Mouse (Mus musculus): ENCODE measurements around the gene Jun. TPM values are rescaled to one million over a fixed set of nuclear protein-coding genes. Genes with fewer than 3 reads are reported as not detected.

Jun gene
- polyA plus RNA-seq, 1 experiment from 2014 or later = 77.6 TPM

DNA sequence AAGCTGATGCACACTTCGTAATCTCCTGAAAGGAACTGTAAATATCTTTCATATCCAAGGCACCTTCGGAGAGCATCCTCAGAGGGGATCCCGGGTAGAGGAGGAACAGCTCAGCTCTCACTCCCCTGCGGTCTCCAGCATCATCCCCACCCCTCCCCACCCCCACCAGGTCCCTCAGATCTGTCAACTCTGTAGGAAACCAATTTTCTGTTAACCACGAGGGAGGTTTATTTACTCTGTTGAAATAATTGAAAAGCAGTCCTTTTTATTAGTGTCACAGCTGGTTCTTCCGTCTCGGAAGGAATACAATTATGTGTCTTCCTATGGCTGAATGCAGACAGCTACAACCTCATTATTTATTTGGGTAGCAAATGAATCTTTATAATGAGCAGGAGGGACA, 33.8 kb downstream of the Jun start:
- Histone ChIP-seq H3K36me3 (no peaks in the 10 kb centered on the region), H3K27ac (replicated peaks) (no peak overlapping the region), H3K9ac (no peak overlapping the region), H3K27me3 (no peaks in the 10 kb centered on the region), H3K4me2 (no peak overlapping the region), H3K4me1 (replicated peaks) (peaks cover 4% of the 10 kb centered on the region; the same call in 1 of the 2 replicates), H3K9me3 (no peaks in the 10 kb centered on the region), H3K4me3 (no peak overlapping the region)
- 30% methylated on average over 7 of the region's 7 CpGs for WGBS
- peak; percentile 23; the same call in 1 of the 2 replicates for ATAC-seq (ENCODE audit: low read depth)

DNA sequence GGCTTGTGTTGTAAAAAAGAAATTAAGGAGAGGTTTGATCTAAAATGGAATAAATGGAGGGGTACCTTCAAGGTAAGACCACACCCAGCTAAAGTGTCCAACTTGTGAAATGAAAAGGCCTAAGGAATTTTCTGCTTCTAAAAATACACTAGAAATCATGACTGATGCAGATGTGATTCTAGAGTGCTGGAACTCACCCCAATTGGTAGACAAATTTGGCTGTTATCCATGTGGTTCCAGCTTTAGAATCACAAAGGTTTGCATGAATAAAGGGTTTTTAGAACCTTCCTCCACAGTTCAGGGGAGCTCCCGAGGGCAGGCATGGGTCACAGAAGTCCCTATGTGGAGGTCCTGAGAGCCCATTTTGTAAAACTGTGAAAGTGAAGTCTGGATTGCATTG, 39.3 kb downstream of the Jun start:
- Histone ChIP-seq H3K27ac (replicated peaks) (no peak overlapping the region), H3K9ac (no peak overlapping the region), H3K4me1 (replicated peaks) (no peaks in the 10 kb centered on the region; the same call in 1 of the 2 replicates), H3K9me3 (no peaks in the 10 kb centered on the region), H3K27me3 (no peaks in the 10 kb centered on the region), H3K4me2 (no peak overlapping the region), H3K36me3 (no peaks in the 10 kb centered on the region), H3K4me3 (no peak overlapping the region)
- no peak for ATAC-seq (ENCODE audit: low read depth)
- 81% methylated on average over 1 of the region's 1 CpGs for WGBS

GRCm38 (mm10) chr4:95012256-95012655, 39.8 kb downstream of the Jun start:
- ATAC-seq (ENCODE audit: low read depth) = no peak
- Histone ChIP-seq H3K9me3 (no peaks in the 10 kb centered on the region), H3K4me1 (replicated peaks) (no peaks in the 10 kb centered on the region; the same call in 1 of the 2 replicates), H3K27me3 (no peaks in the 10 kb centered on the region), H3K4me3 (no peak overlapping the region), H3K36me3 (no peaks in the 10 kb centered on the region), H3K4me2 (no peak overlapping the region), H3K9ac (no peak overlapping the region), H3K27ac (replicated peaks) (no peak overlapping the region)

GRCm38 (mm10) chr4:95008175-95009057, 43.6 kb downstream of the Jun start:
- Histone ChIP-seq H3K9ac (no peak overlapping the region), H3K4me1 (replicated peaks) (no peaks in the 10 kb centered on the region; the same call in 1 of the 2 replicates), H3K9me3 (no peaks in the 10 kb centered on the region), H3K27ac (replicated peaks) (no peak overlapping the region), H3K27me3 (no peaks in the 10 kb centered on the region), H3K36me3 (no peaks in the 10 kb centered on the region), H3K4me3 (no peak overlapping the region), H3K4me2 (no peak overlapping the region)
- ATAC-seq (ENCODE audit: low read depth) = peak; percentile 87
- 44% methylated on average over 13 of the region's 13 CpGs for WGBS

DNA sequence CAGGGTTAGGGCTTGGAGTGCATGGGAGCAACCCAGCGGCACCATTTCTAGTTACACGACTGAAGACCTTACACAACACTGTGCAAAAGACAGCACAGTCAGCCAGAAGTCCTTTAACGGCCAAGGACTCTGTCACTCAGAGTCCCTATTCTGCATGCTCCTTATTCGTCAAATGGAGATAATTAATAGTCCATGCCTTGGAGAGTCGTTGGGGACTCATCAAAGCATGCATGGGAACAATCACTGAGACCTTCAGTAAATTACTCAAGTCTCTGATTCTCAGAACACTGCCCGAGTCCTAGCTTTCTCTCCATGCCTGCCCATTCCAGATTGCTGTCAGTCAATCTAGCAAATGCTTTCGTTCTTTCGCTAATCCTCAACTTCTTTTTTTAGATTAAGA, 44.3 kb downstream of the Jun start:
- Histone ChIP-seq H3K27ac (replicated peaks) (no peak overlapping the region), H3K4me1 (replicated peaks) (no peaks in the 10 kb centered on the region; the same call in 1 of the 2 replicates), H3K4me2 (no peak overlapping the region), H3K27me3 (no peaks in the 10 kb centered on the region), H3K9me3 (no peaks in the 10 kb centered on the region), H3K4me3 (no peak overlapping the region), H3K9ac (no peak overlapping the region), H3K36me3 (no peaks in the 10 kb centered on the region)
- WGBS = 44% methylated on average over 8 of the region's 8 CpGs
- peak; percentile 40; the same call in 1 of the 2 replicates for ATAC-seq (ENCODE audit: low read depth)

GRCm38 (mm10) chr4:95005251-95005830, 46.7 kb downstream of the Jun start:
- 69% methylated on average over 6 of the region's 6 CpGs for WGBS
- Histone ChIP-seq H3K36me3 (no peaks in the 10 kb centered on the region), H3K4me3 (no peak overlapping the region), H3K4me2 (no peak overlapping the region), H3K27ac (replicated peaks) (no peak overlapping the region), H3K9me3 (no peaks in the 10 kb centered on the region), H3K4me1 (replicated peaks) (no peaks in the 10 kb centered on the region; the same call in 1 of the 2 replicates), H3K9ac (no peak overlapping the region), H3K27me3 (no peaks in the 10 kb centered on the region)
- no peak for ATAC-seq (ENCODE audit: low read depth)

GRCm38 (mm10) chr4:95001043-95001775, 50.8 kb downstream of the Jun start:
- H3K4me2 ChIP-seq = no peak overlapping the region
- H3K9ac ChIP-seq = no peak overlapping the region
- H3K36me3 ChIP-seq = no peaks in the 10 kb centered on the region
- no peaks in the 10 kb centered on the region for H3K27me3 ChIP-seq
- no peak for ATAC-seq (ENCODE audit: low read depth)
- H3K4me3 ChIP-seq = no peak overlapping the region
- H3K27ac ChIP-seq (replicated peaks) = no peak overlapping the region
- H3K9me3 ChIP-seq = no peaks in the 10 kb centered on the region
- no peaks in the 10 kb centered on the region for H3K4me1 ChIP-seq (replicated peaks)
- 70% methylated on average over 6 of the region's 6 CpGs for WGBS

DNA sequence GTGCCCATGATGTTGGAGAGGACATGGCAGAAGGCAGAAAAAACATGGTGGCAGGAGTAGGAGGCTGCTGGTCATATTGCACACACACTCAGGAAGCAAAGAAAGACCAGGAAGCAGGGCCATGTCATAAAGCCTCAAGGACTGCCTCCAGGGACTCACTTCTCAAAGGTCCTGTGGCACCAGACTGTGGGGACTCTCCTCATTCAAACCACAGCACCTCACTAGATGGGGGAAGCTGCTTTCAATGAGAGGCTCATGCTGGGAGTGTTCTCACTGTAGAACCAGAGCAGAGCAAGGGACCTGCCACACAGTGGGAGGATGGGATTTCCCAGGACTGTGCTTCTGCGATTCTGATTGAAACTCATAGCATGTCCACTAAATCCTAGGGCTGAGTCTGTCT, 51.9 kb downstream of the Jun start:
- 73% methylated on average over 1 of the region's 1 CpGs for WGBS
- Histone ChIP-seq H3K9me3 (no peaks in the 10 kb centered on the region), H3K27me3 (no peaks in the 10 kb centered on the region), H3K36me3 (no peaks in the 10 kb centered on the region), H3K9ac (no peak overlapping the region), H3K4me2 (no peak overlapping the region), H3K4me3 (no peak overlapping the region), H3K27ac (replicated peaks) (no peak overlapping the region), H3K4me1 (replicated peaks) (no peaks in the 10 kb centered on the region)
- no peak for ATAC-seq (ENCODE audit: low read depth)

DNA sequence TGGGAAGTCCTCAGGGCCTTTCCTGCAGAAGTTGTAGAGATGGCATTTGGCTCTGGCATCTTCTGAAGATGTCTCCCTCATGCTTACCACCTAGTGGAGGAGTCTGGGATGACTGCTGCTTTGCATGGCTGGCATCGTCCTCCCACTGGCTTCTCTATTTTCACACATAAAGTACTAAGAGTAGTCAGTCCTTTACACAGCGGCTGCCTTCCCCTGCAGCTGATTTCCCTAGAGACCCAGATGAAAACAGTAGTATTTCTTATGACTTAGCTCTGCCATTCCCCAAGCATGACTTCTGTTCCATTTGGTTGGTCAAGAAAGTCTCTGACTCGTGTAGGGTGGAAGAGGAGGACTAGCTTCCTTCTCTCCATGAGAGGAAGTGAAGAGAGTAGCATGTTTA, 52.8 kb downstream of the Jun start:
- ATAC-seq (ENCODE audit: low read depth) = no peak
- Histone ChIP-seq H3K27ac (replicated peaks) (no peak overlapping the region), H3K4me3 (no peak overlapping the region), H3K4me2 (no peak overlapping the region), H3K9ac (no peak overlapping the region), H3K36me3 (no peaks in the 10 kb centered on the region), H3K4me1 (replicated peaks) (no peaks in the 10 kb centered on the region), H3K9me3 (no peaks in the 10 kb centered on the region), H3K27me3 (no peaks in the 10 kb centered on the region)
- WGBS = 62% methylated on average over 3 of the region's 3 CpGs

Other genes with a start within 250 kb of the Jun start
- not detected in 2 replicates for gene Eqtn, start 123.4 kb downstream of the Jun start, polyA plus RNA-seq (2015; fragmentation: Nextera tagmentation; extraction: Ambion mirVana)
- 27.7 and 29.2 TPM in 2 replicates for gene Mysm1, start 73.1 kb downstream of the Jun start, polyA plus RNA-seq (2015; fragmentation: Nextera tagmentation; extraction: Ambion mirVana)